Mouse (Mus musculus) kidney, postnatal 0 days (tissue): ENCODE measurements around the gene Kctd4. TPM values are rescaled to one million over a fixed set of nuclear protein-coding genes. Genes with fewer than 3 reads are reported as not detected.

Source experiments
- ATAC-seq: fragments of 200-750 bp; cut with Nextera tagmentation; replicated peaks from 2 replicates; pipeline ENCODE4 v1.8.0; 2017; ENCODE audit warnings: low read depth, moderate number of reproducible peaks, moderate TSS enrichment, moderate library complexity; ENCODE audit not compliant: low FRiP score
- DNase-seq: peaks from one replicate; pipeline ENCODE4 v3.0.0-alpha.2; 2016; ENCODE audit warnings: low spot score
- H3K27ac ChIP-seq: fragments of 300-500 bp; sonication (generic); 2 replicates; pipeline ENCODE4 v1.5.1; 2014; ENCODE audit warnings: mild to moderate bottlenecking
- H3K27me3 ChIP-seq: fragments of 300-500 bp; sonication (generic); 2 replicates; pipeline ENCODE4 v1.6.1; 2014; ENCODE audit warnings: low read length, mixed read lengths; ENCODE audit not compliant: insufficient read depth
- H3K36me3 ChIP-seq: fragments of 300-500 bp; sonication (generic); 2 replicates; pipeline ENCODE4 v1.6.1; 2014; ENCODE audit warnings: low read length, mixed read lengths; ENCODE audit not compliant: insufficient read depth
- H3K4me1 ChIP-seq: fragments of 300-500 bp; sonication (generic); replicated peaks from 2 replicates; pipeline ENCODE4 v1.6.1; 2014; ENCODE audit warnings: antibody characterized with exemption, low read length, mixed read lengths; ENCODE audit not compliant: insufficient read depth
- H3K4me2 ChIP-seq: fragments of 300-500 bp; sonication (generic); 2 replicates; pipeline ENCODE4 v1.6.1; 2014; ENCODE audit warnings: mild to moderate bottlenecking, low read length, moderate library complexity, mixed read lengths
- H3K4me3 ChIP-seq: fragments of 300-500 bp; sonication (generic); replicated peaks from 2 replicates; pipeline ENCODE4 v1.5.1; 2014; ENCODE audit warnings: low read depth, low read length
- H3K9ac ChIP-seq: fragments of 300-500 bp; sonication (generic); 2 replicates; pipeline ENCODE4 v1.6.1; 2014; ENCODE audit warnings: low read depth, low read length
- H3K9me3 ChIP-seq: fragments of 300-500 bp; sonication (generic); replicated peaks from 2 replicates; pipeline ENCODE4 v1.6.1; 2016; ENCODE audit warnings: low read length, inconsistent platforms, mixed read lengths
- CTCF ChIP-seq: IDR thresholded peaks from 2 replicates; pipeline ENCODE4 v1.5.1; 2016; ENCODE audit warnings: antibody characterized with exemption, low read depth, mild to moderate bottlenecking, moderate library complexity
- WGBS: fragments of 180-500 bp; shearing (Covaris S2); extraction: QIAGEN DNeasy Blood & Tissue Kit; methylation state at CpG from one replicate; pipeline ENCODE4 v1.1.7; 2014; 5-methylcytosine and 5-hydroxymethylcytosine counted together
- polyA plus RNA-seq: library from polyadenylated mRNA; unstranded; fragments of >200 nt; fragmentation: Nextera tagmentation; extraction: Ambion mirVana; gene quantifications from 2 replicates; pipeline ENCODE4 v1.2.1, GENCODE M21; 2015

Kctd4 gene
- polyA plus RNA-seq, 1 experiment from 2014 or later, result 0.20 TPM

- Histone ChIP-seq H3K4me1 (no peaks in the 10 kb centered on the region), H3K4me3 (no peak overlapping the region), H3K36me3 (no peaks in the 10 kb centered on the region), H3K4me2 (no peak overlapping the region), H3K9ac (no peak overlapping the region), H3K27me3 (no peaks in the 10 kb centered on the region), H3K9me3 (no peaks in the 10 kb centered on the region), H3K27ac (no peak overlapping the region)
- DNase-seq, result no peak
- 86% methylated on average over 9 of the region's 9 CpGs for WGBS
- no peak for ATAC-seq
- TF ChIP-seq CTCF, result peak; percentile 15; the same call in 1 of the 2 replicates
These were observed 7.4 kb downstream of the Kctd4 start for GRCm38 (mm10) chr14:75962250-75962649.

DNA sequence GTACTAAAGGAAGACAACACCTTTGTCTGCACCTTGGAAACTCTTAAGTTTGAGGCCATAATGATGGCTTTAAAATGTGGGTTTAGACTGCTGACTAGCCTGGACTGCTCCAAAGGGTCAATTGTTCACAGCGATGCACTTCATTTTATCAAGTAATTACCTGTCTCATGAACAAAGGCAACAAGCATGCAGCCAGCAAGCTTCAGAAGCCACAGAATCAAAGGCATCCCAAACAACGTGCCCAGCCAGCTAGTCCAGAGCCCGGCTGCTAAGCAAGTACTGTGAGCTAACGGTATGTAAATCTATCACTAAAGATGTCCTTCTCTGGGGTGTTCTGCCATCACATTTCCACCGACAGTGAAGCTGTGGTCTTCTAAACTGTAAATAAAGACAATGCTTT lies 8.4 kb downstream of the Kctd4 start:
- ATAC-seq, result no peak
- TF ChIP-seq CTCF, result no peak
- Histone ChIP-seq H3K9me3 (no peaks in the 10 kb centered on the region), H3K36me3 (no peaks in the 10 kb centered on the region), H3K27me3 (no peaks in the 10 kb centered on the region), H3K4me2 (no peak overlapping the region), H3K9ac (no peak overlapping the region), H3K27ac (no peak overlapping the region), H3K4me1 (no peaks in the 10 kb centered on the region), H3K4me3 (no peak overlapping the region)
- 63% methylated on average over 5 of the region's 5 CpGs for WGBS
- no peak for DNase-seq

DNA sequence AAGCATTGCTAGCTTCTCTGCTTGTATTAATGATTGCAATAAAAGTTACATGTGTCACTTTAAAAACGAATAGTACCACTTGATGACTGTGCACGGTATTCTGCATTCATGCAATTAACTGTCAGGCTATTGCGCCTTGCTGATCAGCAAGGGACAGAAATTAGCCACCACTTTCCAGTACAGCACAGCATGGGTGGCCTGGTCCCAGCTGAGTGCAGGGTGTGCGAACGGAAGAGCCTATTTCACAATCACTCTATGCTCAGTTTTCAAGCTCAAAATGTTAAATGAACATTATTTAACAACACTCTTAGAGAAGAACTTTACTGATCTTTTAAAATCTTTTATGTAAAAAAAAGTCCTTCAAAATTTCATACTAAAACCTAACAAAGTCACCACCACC lies 9.2 kb downstream of the Kctd4 start:
- H3K4me3 ChIP-seq, result no peak overlapping the region
- DNase-seq (no peak), ATAC-seq (no peak)
- H3K9me3 ChIP-seq, result no peaks in the 10 kb centered on the region
- no peak for TF ChIP-seq CTCF
- H3K36me3 ChIP-seq, result no peaks in the 10 kb centered on the region
- no peak overlapping the region for H3K9ac ChIP-seq
- H3K4me1 ChIP-seq, result no peaks in the 10 kb centered on the region
- H3K27ac ChIP-seq, result no peak overlapping the region
- no peaks in the 10 kb centered on the region for H3K27me3 ChIP-seq
- H3K4me2 ChIP-seq, result no peak overlapping the region
- 66% methylated on average over 5 of the region's 5 CpGs for WGBS

DNA sequence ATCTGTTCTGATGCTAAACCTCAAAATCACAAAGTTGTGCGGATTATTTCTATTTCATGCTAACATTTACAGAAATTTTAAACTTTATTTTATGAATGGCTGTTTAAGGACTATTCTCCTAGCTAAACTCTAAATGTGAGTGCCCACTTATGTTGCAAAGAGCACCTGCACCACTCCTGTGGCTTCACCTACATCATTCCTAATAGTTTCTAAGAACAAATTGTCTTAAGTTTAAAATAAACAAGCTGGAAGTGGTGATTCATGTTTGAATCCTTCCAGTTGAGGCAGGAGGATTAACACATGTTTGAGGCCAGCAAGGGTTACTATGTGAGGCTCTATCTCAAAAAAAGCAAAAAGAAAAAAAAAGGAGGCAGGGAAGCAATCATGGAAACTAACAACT lies 9.6 kb downstream of the Kctd4 start:
- TF ChIP-seq CTCF, result no peak
- Histone ChIP-seq H3K9me3 (no peaks in the 10 kb centered on the region), H3K27ac (no peak overlapping the region), H3K9ac (no peak overlapping the region), H3K36me3 (no peaks in the 10 kb centered on the region), H3K4me1 (no peaks in the 10 kb centered on the region), H3K4me2 (no peak overlapping the region), H3K27me3 (no peaks in the 10 kb centered on the region), H3K4me3 (no peak overlapping the region)
- DNase-seq, result no peak
- ATAC-seq, result no peak
- WGBS, result 96% methylated on average over 1 of the region's 1 CpGs

GRCm38 (mm10) chr14:75967291-75967690 lies 12.5 kb downstream of the Kctd4 start:
- Histone ChIP-seq H3K27ac (no peak overlapping the region), H3K9ac (no peak overlapping the region), H3K4me1 (no peaks in the 10 kb centered on the region), H3K9me3 (no peaks in the 10 kb centered on the region), H3K36me3 (no peaks in the 10 kb centered on the region), H3K27me3 (no peaks in the 10 kb centered on the region), H3K4me3 (no peak overlapping the region), H3K4me2 (no peak overlapping the region)
- ATAC-seq (no peak), DNase-seq (no peak)
- WGBS, result 76% methylated on average over 5 of the region's 5 CpGs
- no peak for TF ChIP-seq CTCF

DNA sequence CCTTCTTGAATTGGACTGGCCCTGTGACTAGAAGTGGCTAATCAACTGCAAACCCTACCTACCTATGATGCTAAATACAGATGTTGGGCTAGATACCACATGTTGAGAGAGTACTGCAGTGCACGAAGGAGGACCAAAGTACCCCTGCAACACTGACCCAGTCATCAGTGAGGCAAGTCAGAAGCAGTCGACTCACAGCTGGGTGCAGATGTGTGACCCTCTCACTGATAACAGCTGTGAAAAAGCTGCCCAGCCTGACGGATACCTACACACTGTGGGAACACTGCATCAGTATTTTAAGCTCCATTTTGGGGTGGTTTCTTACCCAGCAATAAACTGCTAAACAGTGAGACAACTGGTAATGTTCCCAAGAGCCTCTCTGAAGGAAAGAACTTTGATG lies 21.3 kb downstream of the Kctd4 start:
- no peaks in the 10 kb centered on the region for H3K9me3 ChIP-seq
- 62% methylated on average over 3 of the region's 3 CpGs for WGBS
- no peaks in the 10 kb centered on the region for H3K36me3 ChIP-seq
- ATAC-seq (no peak), DNase-seq (no peak)
- TF ChIP-seq CTCF, result no peak
- H3K4me3 ChIP-seq, result no peak overlapping the region
- no peaks in the 10 kb centered on the region for H3K4me1 ChIP-seq
- H3K27me3 ChIP-seq, result no peaks in the 10 kb centered on the region
- H3K4me2 ChIP-seq, result no peak overlapping the region
- H3K27ac ChIP-seq, result no peak overlapping the region
- no peak overlapping the region for H3K9ac ChIP-seq

DNA sequence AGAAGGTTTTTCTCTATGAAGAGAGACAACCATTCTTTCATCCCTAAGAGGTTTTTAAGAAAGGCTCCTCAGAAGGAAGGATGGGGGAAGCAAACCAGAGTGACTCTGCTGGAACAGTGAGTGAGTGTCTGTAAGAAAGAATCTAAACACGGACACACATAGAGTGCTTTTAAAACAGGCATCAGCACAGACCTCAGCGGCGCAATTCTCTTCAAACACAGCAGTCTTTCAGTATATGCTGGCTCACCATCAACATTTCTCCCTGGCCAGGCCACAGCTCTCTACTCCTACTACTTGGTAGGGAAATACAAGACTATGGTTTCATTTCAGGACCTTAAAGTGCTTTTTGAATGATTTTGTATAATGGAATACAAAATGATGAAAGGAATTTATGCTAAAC lies 26.4 kb downstream of the Kctd4 start:
- WGBS, result 94% methylated on average over 3 of the region's 3 CpGs
- Histone ChIP-seq H3K4me1 (no peaks in the 10 kb centered on the region), H3K9me3 (no peaks in the 10 kb centered on the region), H3K9ac (no peak overlapping the region), H3K4me2 (no peak overlapping the region), H3K36me3 (no peaks in the 10 kb centered on the region), H3K27me3 (no peaks in the 10 kb centered on the region), H3K27ac (no peak overlapping the region), H3K4me3 (no peak overlapping the region)
- no peak for DNase-seq
- no peak for ATAC-seq
- TF ChIP-seq CTCF, result no peak
